Mouse (Mus musculus) heart, adult 2 months (tissue): Measurements from ENCODE around the gene Exog. TPM values are rescaled to one million over a fixed set of nuclear protein-coding genes. Genes with fewer than 3 reads are reported as not detected.
A peak's percentile ranks its signal among the peaks of the same experiment; 100 is the strongest.

ENCODE experiments used
- DNase-seq, 2 experiments: peaks; one replicate each; pipeline ENCODE4 v3.0.0; 2021
- H3K27ac ChIP-seq: fragments of 200-600 bp; 2 replicates; pipeline ENCODE4 v1.8.1; 2022
- H3K27me3 ChIP-seq: fragments of 200-500 bp; 2 replicates; pipeline ENCODE4 v1.6.1; 2012; ENCODE audit warnings: mild to moderate bottlenecking, low read length, inconsistent platforms, mixed read lengths; ENCODE audit not compliant: control insufficient read depth, insufficient read depth
- H3K36me3 ChIP-seq: fragments of 200-500 bp; 2 replicates; pipeline ENCODE4 v1.6.1; 2012; ENCODE audit warnings: low read length, inconsistent platforms; ENCODE audit not compliant: control insufficient read depth, insufficient read depth
- H3K4me1 ChIP-seq: fragments of 200-500 bp; 2 replicates; pipeline ENCODE4 v1.6.1; 2011; ENCODE audit warnings: low read length; ENCODE audit not compliant: control insufficient read depth, insufficient read depth
- H3K4me3 ChIP-seq: fragments of 200-600 bp; 2 replicates; pipeline ENCODE4 v1.8.1; 2022
- H3K79me2 ChIP-seq: fragments of 200-500 bp; replicated peaks from 2 replicates; pipeline ENCODE4 v1.6.1; 2012; ENCODE audit warnings: mild to moderate bottlenecking, inconsistent platforms, low read length, moderate library complexity, mixed read lengths; ENCODE audit not compliant: control insufficient read depth, insufficient read depth
- H3K9ac ChIP-seq: fragments of 200-500 bp; 2 replicates; pipeline ENCODE4 v1.6.1; 2012; ENCODE audit warnings: low read depth, mild to moderate bottlenecking, control low read depth, inconsistent platforms, low read length, mixed read lengths
- CTCF ChIP-seq: fragments of 200-600 bp; IDR thresholded peaks from 2 replicates; pipeline ENCODE4 v1.8.1; 2022; ENCODE audit warnings: antibody characterized with exemption, mild to moderate bottlenecking, moderate library complexity
- EP300 ChIP-seq: fragments of 200-500 bp; IDR thresholded peaks from 2 replicates; pipeline ENCODE4 v1.6.1; 2011; ENCODE audit warnings: low read depth, low read length, control low read depth; ENCODE audit not compliant: insufficient read depth
- POLR2A ChIP-seq: fragments of 200-500 bp; IDR thresholded peaks from 2 replicates; pipeline ENCODE4 v1.6.1; 2011; ENCODE audit warnings: mild to moderate bottlenecking, low read depth, low read length, control low read depth; ENCODE audit not compliant: insufficient read depth
- whole genome bisulfite sequencing: fragments of 180-500 bp; shearing (Covaris S2); methylation state at CpG from one replicate; pipeline ENCODE4 v1.1.7; 2018; 5-methylcytosine and 5-hydroxymethylcytosine counted together
- intact Hi-C: fragments of 180-260 bp; cut with DNase I; formaldehyde crosslinking; loops from one replicate; pipeline ENCODE4 v1.15.1; 2025
- polyA plus RNA-seq: library from polyadenylated mRNA; depleted of rRNA; stranded (reverse); fragments of >200 nt; gene quantifications from 2 replicates; pipeline ENCODE4 v1.2.3, GENCODE M21; 2012
- total RNA-seq, 2 experiments: library from RNA; stranded (reverse); gene quantifications; 2 replicates each; pipeline ENCODE4 v1.2.3; 2021

The Exog gene
- total and polyA plus RNA-seq, 3 experiments, result 1.7 to 3.1 (median 2.0) TPM

DNA sequence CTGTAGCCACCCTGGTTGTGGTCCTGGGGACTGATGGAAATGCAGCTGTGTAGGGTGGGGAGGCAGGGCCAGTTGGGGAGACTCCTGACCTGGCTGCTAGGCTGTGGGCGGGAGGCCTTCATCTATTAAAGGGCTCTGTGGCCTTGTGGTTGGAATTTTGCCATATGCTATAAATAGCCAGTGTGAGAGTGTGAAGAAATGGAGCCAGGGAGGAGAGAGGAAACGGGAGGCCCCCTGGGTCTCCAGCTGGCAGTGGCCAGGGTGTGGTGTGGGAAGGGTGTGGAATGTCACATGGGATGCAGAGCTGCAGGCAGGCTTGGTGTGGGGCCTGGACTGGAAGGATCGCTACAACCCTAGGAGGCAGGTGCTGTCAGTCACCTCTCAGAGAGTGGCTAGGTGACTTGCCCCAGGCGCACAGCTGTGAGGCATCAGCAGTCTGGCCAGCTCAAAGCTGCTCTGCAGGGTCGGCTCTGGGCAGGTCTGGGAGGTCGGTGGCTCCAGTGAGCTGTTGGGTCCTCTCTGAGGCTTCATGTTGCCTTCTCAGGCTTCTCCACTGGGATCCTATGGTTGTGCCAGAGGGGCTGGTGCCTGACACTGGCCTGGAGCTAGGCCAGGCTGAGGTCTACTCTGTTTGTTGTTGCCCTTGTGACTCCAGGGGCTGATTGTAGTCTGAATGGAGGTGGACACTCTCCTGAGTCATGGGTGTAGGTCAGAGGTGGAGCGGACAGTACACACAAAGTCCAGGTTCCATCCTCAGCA, 19.3 kb upstream of the Exog start:
- TF ChIP-seq POLR2A (no peak), EP300 (peak; percentile 49; the same call in 1 of the 2 replicates)
- Histone ChIP-seq H3K36me3 (no peaks in the 10 kb centered on the region), H3K79me2 (no peaks in the 10 kb centered on the region), H3K4me1 (peaks cover 12% of the 10 kb centered on the region), H3K4me3 (no peak overlapping the region), H3K27me3 (no peaks in the 10 kb centered on the region), H3K9ac (no peak overlapping the region), H3K27ac (no peak overlapping the region; the same call in 1 of the 2 replicates)
- DNase-seq, result peak; percentile 53 to 67
- WGBS, result 23% methylated on average over 7 of the region's 7 CpGs
- intact Hi-C loops, result no loop called here

DNA sequence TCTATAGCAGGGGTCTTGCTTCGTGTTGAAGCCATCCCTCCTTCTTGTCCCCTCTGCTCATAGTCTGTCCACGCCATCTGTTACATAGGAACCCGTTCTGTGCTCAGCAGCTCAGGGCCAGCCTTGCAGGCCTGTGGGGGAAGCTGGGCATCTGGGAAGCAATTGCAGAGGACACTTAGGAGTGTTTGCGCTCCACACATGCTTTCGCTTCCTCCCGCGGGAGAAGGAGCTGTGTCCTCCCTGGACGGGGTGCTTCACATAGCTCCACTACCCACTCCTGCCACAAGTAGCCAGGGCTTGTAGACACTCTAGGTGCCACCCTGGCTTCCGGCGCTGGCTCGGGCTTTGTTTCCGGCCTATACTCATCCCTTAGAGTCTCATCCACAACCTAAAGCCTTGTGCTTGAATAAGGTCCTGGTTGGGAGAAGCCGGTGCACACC, 18.7 kb upstream of the Exog start:
- H3K9ac ChIP-seq, result no peak overlapping the region
- intact Hi-C loops, result no loop called here
- no peak overlapping the region for H3K4me3 ChIP-seq
- WGBS, result 80% methylated on average over 13 of the region's 13 CpGs
- peaks cover 12% of the 10 kb centered on the region for H3K4me1 ChIP-seq
- H3K36me3 ChIP-seq, result no peaks in the 10 kb centered on the region
- no peak overlapping the region for H3K27ac ChIP-seq
- DNase-seq, result no peak
- no peaks in the 10 kb centered on the region for H3K79me2 ChIP-seq
- no peaks in the 10 kb centered on the region for H3K27me3 ChIP-seq
- TF ChIP-seq EP300, result no peak
- no peak for TF ChIP-seq CTCF
- no peak for TF ChIP-seq POLR2A

DNA sequence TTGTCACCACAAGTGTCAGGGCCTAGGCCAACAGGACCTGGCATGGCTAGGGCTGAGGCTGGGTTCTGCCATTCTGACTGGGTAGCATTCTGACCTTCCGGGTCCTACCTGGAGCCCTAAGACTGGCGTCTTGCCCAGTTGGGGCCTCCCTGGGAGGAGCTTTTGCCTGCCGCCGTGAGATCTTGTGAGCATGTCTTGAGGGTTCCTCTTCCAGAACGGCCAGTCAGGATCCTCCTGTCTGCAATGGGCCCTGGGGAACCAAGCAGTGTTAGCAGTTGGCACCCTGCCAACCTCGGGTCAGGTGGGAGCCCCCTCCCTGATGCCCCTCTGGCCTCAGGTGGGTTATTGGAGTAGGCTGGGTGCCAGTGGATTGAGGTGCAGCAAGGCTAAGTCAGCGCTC, 18.3 kb upstream of the Exog start:
- peaks cover 12% of the 10 kb centered on the region for H3K4me1 ChIP-seq
- H3K27ac ChIP-seq, result no peak overlapping the region
- intact Hi-C loops, result no loop called here
- H3K36me3 ChIP-seq, result no peaks in the 10 kb centered on the region
- 50% methylated on average over 7 of the region's 7 CpGs for WGBS
- DNase-seq, result no peak
- no peaks in the 10 kb centered on the region for H3K79me2 ChIP-seq
- no peak overlapping the region for H3K4me3 ChIP-seq
- no peak for TF ChIP-seq EP300
- no peak for TF ChIP-seq POLR2A
- TF ChIP-seq CTCF, result no peak
- no peaks in the 10 kb centered on the region for H3K27me3 ChIP-seq
- no peak overlapping the region for H3K9ac ChIP-seq

DNA sequence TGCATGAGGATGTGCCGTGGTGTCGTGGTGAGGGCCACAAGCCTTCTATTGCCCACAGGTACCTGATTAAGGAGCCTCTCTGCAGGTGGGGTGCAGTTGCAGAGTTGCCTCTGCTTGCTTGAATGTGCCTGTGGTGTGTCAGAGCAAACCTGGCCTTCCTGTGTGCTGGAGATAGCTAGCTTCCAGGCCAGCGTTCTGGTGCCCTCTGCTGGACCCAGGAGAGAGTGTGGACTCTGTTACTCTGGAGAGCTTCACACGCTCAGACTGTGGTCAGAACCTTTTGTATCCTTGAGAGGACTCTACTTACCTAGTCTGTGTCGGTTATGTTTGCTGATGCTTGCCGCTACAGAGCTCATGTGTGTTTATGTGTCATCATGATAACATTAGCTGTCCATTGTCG, 14.4 kb upstream of the Exog start:
- no peaks in the 10 kb centered on the region for H3K79me2 ChIP-seq
- peak; percentile 81 to 83 for DNase-seq
- H3K4me1 ChIP-seq, result peaks cover 6% of the 10 kb centered on the region
- H3K36me3 ChIP-seq, result no peaks in the 10 kb centered on the region
- H3K27ac ChIP-seq, result no peak overlapping the region
- no peaks in the 10 kb centered on the region for H3K27me3 ChIP-seq
- no peak for TF ChIP-seq POLR2A
- peak; percentile 88 for TF ChIP-seq EP300
- TF ChIP-seq CTCF, result peak; percentile 91
- intact Hi-C loops, result loop anchor here (1.0 to 10.0 kb wide), 4 partner anchors 30 to 274 kb away; partner anchors contain the start of gene Xylb
- H3K9ac ChIP-seq, result no peak overlapping the region
- 40% methylated on average over 7 of the region's 7 CpGs for WGBS
- no peak overlapping the region for H3K4me3 ChIP-seq

DNA sequence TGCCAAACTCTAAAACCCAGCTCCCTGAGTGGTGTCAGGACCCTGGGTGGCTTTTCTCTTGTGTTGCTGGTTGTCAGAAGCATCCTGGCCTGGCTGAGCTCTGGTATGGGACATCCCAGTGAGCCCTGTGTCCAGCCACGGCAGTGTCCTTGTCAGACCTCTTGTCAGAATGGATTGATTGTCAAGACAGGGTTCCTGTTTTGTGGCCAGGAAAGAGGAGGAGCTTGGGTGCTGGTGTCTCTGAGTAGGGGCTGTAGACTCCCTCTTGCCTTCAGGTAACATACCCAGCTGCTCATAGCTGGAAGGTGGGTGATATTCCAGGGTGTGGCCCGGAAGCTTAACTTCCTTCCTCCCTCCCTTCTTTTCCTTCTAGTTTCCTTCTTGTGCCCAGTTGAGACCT, 8.9 kb upstream of the Exog start:
- Histone ChIP-seq H3K4me1 (no peaks in the 10 kb centered on the region), H3K27me3 (no peaks in the 10 kb centered on the region), H3K79me2 (no peaks in the 10 kb centered on the region), H3K9ac (no peak overlapping the region), H3K36me3 (no peaks in the 10 kb centered on the region), H3K27ac (no peak overlapping the region), H3K4me3 (no peak overlapping the region)
- TF ChIP-seq EP300 (no peak), POLR2A (no peak), CTCF (no peak)
- intact Hi-C loops, result loop anchor here (10.0 kb wide), 1 partner anchor 191 kb away; no protein-coding TSS in a partner anchor
- WGBS, result 46% methylated on average over 2 of the region's 2 CpGs
- no peak for DNase-seq

DNA sequence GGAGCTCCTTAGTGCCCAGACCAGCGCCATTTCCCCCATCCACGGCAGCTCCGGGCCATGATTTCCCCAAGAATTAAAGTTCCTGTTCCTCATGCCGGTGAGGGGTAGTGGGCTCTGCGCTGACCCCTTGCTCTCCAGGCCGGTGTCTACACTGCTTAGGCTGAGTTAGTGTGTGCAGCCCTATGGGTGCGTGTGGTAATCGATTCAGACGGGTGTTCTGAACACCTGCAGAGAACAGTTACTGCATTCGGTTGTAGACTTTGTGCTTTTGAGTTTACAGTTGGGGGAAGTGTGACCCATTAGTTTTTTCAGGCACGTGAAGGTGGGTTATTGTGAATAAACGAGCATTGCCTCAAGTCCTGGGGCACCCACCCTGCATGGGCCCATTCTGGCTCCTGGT, 6.7 kb upstream of the Exog start:
- no peaks in the 10 kb centered on the region for H3K27me3 ChIP-seq
- intact Hi-C loops, result loop anchor here (10.0 kb wide), 1 partner anchor 193 kb away; no protein-coding TSS in a partner anchor
- WGBS, result 89% methylated on average over 12 of the region's 12 CpGs
- TF ChIP-seq CTCF, result no peak
- TF ChIP-seq EP300, result no peak
- no peak for TF ChIP-seq POLR2A
- no peak overlapping the region for H3K27ac ChIP-seq
- no peak for DNase-seq
- H3K4me1 ChIP-seq, result no peaks in the 10 kb centered on the region
- no peaks in the 10 kb centered on the region for H3K36me3 ChIP-seq
- no peak overlapping the region for H3K4me3 ChIP-seq
- no peak overlapping the region for H3K9ac ChIP-seq
- no peaks in the 10 kb centered on the region for H3K79me2 ChIP-seq
